Mouse (Mus musculus) hindbrain, embryonic 12.5 days (tissue): ENCODE data around the gene Actg1. TPM values are rescaled to one million over a fixed set of nuclear protein-coding genes. Genes with fewer than 3 reads are reported as not detected.
"Not testable (repeated sequence)": the region's sequence is repeated elsewhere in the genome, so short reads cannot be mapped to it uniquely, and the experiment has no call there.

ENCODE experiments used
- ATAC-seq: fragments of 200-750 bp; cut with Nextera tagmentation; 2 replicates; pipeline ENCODE4 v1.8.0; 2017; ENCODE audit warnings: moderate TSS enrichment; ENCODE audit not compliant: low FRiP score
- H3K27ac ChIP-seq: fragments of 300-500 bp; sonication (generic); 2 replicates; pipeline ENCODE4 v1.5.1; 2016; ENCODE audit warnings: mild to moderate bottlenecking
- H3K27me3 ChIP-seq: fragments of 300-500 bp; sonication (generic); 2 replicates; pipeline ENCODE4 v1.6.1; 2016; ENCODE audit warnings: mild to moderate bottlenecking
- H3K36me3 ChIP-seq: fragments of 300-500 bp; sonication (generic); 2 replicates; pipeline ENCODE4 v1.6.1; 2016; ENCODE audit warnings: mild to moderate bottlenecking
- H3K4me1 ChIP-seq: fragments of 300-500 bp; sonication (generic); 2 replicates; pipeline ENCODE4 v1.6.1; 2016
- H3K4me2 ChIP-seq: fragments of 300-500 bp; sonication (generic); replicated peaks from 2 replicates; pipeline ENCODE4 v1.6.1; 2016; ENCODE audit warnings: mild to moderate bottlenecking
- H3K4me3 ChIP-seq: fragments of 300-500 bp; sonication (generic); 2 replicates; pipeline ENCODE4 v1.5.1; 2016; ENCODE audit warnings: mild to moderate bottlenecking
- H3K9ac ChIP-seq: fragments of 300-500 bp; sonication (generic); 2 replicates; pipeline ENCODE4 v1.6.1; 2016; ENCODE audit warnings: mild to moderate bottlenecking, moderate library complexity
- H3K9me3 ChIP-seq: fragments of 300-500 bp; sonication (generic); replicated peaks from 2 replicates; pipeline ENCODE4 v1.6.1; 2016; ENCODE audit warnings: mild to moderate bottlenecking
- WGBS: fragments of 180-500 bp; shearing (Covaris S2); methylation state at CpG from one replicate; pipeline ENCODE4 v1.1.7; 2016; 5-methylcytosine and 5-hydroxymethylcytosine counted together
- polyA plus RNA-seq: library from polyadenylated mRNA; unstranded; fragments of >200 nt; fragmentation: Nextera tagmentation; extraction: Ambion mirVana; gene quantifications from 2 replicates; pipeline ENCODE4 v1.2.1, GENCODE M21; 2016

Gene Actg1
- polyA plus RNA-seq, 1 experiment from 2014 or later = 3,608 TPM

DNA sequence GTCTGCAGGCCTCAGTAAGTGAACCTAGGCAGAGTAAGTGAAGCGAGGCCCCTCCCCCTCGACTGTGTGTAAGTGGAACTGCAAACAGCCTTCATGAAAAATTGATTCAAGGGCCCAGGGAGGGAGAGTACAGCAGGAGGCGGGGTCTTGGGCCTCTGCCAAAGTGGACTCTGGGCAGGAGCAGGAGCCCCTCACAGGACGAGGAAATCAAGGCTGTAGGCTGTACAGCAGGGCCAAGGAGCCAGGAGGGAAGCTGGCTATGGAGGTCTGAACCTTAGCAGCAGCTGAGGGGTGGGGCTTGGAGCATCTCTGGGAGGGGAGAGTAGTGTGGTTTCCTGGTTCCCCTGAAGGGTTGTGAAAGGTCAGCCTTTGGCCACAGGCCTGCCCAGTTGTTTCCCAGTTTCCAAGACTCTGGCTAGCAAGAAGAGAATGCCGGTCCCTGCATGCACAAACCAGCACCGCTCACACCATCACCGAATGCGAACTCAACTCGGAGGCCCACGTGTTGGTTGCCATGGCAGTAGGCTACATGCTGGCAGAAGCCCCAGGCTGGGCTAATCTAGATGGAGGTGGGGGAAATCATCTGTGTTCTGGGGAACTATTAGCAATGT is 9.6 kb upstream of the Actg1 start:
- H3K36me3 ChIP-seq = no peaks in the 10 kb centered on the region
- peak; percentile 74 for ATAC-seq
- H3K9ac ChIP-seq = 0 out of 2 replicates have a peak overlapping the region, but pooled peaks have one; percentile 28
- no peaks in the 10 kb centered on the region for H3K9me3 ChIP-seq
- H3K4me3 ChIP-seq = no peak overlapping the region
- no peaks in the 10 kb centered on the region for H3K27me3 ChIP-seq
- peak overlapping the region; percentile 89 for H3K27ac ChIP-seq
- peaks cover 61% of the 10 kb centered on the region for H3K4me1 ChIP-seq
- peak overlapping the region; percentile 35 for H3K4me2 ChIP-seq
- WGBS = 8% methylated on average over 10 of the region's 10 CpGs

- Histone ChIP-seq H3K4me3 (no peak overlapping the region), H3K9ac (no peak overlapping the region), H3K4me1 (peaks cover 66% of the 10 kb centered on the region), H3K9me3 (no peaks in the 10 kb centered on the region), H3K27me3 (no peaks in the 10 kb centered on the region), H3K27ac (no peak overlapping the region), H3K36me3 (no peaks in the 10 kb centered on the region), H3K4me2 (no peak overlapping the region)
- WGBS = 91% methylated on average over 4 of the region's 4 CpGs
- ATAC-seq = no peak
These were observed 8.6 kb upstream of the Actg1 start for GRCm38 (mm10) chr11:120356900-120357299.

- H3K27ac ChIP-seq = no peak overlapping the region
- H3K4me1 ChIP-seq = peaks cover 68% of the 10 kb centered on the region
- no peaks in the 10 kb centered on the region for H3K36me3 ChIP-seq
- no peaks in the 10 kb centered on the region for H3K27me3 ChIP-seq
- no peak overlapping the region for H3K9ac ChIP-seq
- ATAC-seq = no peak
- H3K4me2 ChIP-seq = no peak overlapping the region
- WGBS = 84% methylated on average over 15 of the region's 15 CpGs
- H3K4me3 ChIP-seq = no peak overlapping the region
- H3K9me3 ChIP-seq = no peaks in the 10 kb centered on the region
These were observed 8.0 kb upstream of the Actg1 start for GRCm38 (mm10) chr11:120356319-120356840.

DNA sequence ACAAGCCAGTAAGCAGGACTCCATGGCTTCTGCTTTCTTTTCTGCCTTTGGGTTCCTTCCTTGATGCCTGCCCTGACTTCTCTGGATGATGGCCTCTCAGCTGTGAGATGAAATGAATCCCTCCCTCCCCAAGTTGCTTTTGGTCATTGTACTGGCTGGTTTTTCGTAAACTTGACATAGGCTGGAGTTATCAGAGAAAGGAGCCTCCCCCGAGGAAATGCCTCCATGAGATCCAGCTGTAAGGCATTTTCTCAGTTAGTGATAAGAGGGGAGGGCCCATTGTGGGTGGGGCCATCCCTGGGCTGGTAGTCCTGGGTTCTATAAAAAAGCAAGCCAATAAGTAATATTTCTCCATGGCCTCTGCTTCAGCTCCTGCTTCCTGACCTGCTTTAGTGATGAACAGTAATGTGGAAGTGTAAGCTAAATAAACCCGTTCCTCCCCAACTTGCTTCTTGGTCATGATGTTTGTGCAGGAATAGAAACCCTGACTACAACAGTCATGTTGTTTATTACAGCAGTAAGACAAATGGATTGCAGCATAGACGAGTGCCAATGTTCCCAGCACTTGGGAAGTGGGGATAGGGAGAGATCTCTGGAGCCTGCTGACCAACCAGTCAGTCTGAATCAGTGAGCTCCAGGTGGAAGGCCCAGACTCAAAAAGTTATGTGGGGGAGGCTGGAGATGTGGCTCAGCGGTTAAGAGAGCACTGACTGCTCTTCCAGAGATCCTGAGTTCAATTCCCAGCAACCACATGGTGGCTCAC is 7.1 kb upstream of the Actg1 start:
- Histone ChIP-seq H3K4me3 (no peak overlapping the region), H3K27ac (no peak overlapping the region), H3K36me3 (no peaks in the 10 kb centered on the region), H3K4me2 (no peak overlapping the region), H3K9ac (no peak overlapping the region), H3K9me3 (no peaks in the 10 kb centered on the region), H3K4me1 (peaks cover 68% of the 10 kb centered on the region), H3K27me3 (no peaks in the 10 kb centered on the region)
- ATAC-seq = no peak
- WGBS = 81% methylated on average over 5 of the region's 5 CpGs

DNA sequence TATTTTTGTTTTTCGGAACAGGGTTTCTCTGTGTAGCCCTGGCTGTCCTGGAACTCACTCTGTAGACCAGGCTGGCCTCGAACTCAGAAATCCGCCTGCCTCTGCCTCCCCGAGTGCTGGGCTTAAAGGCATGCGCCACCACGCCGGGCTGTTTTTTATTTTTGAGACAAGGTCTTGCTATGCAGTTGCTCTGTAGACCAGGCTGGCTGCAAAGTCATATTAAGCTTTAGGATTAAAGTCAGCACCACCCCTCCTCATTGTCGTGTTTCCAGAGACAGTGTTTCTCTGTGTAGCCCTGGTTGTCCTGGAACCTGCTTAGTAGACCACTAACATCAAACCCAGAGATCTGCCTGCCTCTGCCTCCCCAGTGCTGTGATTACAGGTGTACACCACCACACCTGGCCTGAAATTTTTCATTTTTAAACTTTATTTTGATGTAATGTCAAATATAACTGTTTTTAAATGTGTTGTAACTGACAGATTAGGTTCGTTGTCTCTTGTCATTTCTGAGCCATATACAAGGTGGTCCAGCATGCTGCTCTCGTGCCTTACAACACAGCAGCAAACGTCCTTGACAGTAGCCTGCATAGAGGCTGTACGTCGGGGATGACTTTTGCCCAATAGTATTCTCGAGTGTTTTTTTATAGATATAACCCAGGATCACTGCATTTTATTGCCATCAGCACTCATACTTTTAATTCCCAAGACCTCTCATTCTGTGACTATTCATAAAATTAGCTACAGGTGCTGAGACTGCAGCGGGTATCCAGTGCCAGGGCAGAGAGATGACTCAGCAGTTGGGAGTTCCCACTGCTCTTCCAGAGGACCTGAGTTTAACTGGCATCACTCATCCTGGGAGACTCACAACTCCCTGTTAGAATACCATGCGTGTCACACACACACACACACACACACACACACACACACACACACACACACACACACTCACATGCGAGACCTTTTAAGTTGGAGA is 6.2 kb upstream of the Actg1 start:
- H3K4me3 ChIP-seq = no peak overlapping the region
- H3K9me3 ChIP-seq = no peaks in the 10 kb centered on the region
- H3K4me2 ChIP-seq = no peak overlapping the region
- H3K4me1 ChIP-seq = peaks cover 66% of the 10 kb centered on the region
- no peak overlapping the region for H3K27ac ChIP-seq
- ATAC-seq = no peak
- 91% methylated on average over 17 of the region's 17 CpGs for WGBS
- no peak overlapping the region for H3K9ac ChIP-seq
- no peaks in the 10 kb centered on the region for H3K27me3 ChIP-seq
- H3K36me3 ChIP-seq = no peaks in the 10 kb centered on the region

GRCm38 (mm10) chr11:120353500-120354303 is 5.4 kb upstream of the Actg1 start:
- WGBS = 24% methylated on average over 26 of the region's 26 CpGs
- ATAC-seq = no peak
- peak overlapping the region; percentile 100 for H3K27ac ChIP-seq
- H3K4me1 ChIP-seq = peaks cover 64% of the 10 kb centered on the region
- no peak overlapping the region for H3K4me3 ChIP-seq
- no peaks in the 10 kb centered on the region for H3K36me3 ChIP-seq
- no peak overlapping the region for H3K9ac ChIP-seq
- H3K4me2 ChIP-seq = peak overlapping the region; percentile 2; the same call in 1 of the 2 replicates
- no peaks in the 10 kb centered on the region for H3K9me3 ChIP-seq
- no peaks in the 10 kb centered on the region for H3K27me3 ChIP-seq

DNA sequence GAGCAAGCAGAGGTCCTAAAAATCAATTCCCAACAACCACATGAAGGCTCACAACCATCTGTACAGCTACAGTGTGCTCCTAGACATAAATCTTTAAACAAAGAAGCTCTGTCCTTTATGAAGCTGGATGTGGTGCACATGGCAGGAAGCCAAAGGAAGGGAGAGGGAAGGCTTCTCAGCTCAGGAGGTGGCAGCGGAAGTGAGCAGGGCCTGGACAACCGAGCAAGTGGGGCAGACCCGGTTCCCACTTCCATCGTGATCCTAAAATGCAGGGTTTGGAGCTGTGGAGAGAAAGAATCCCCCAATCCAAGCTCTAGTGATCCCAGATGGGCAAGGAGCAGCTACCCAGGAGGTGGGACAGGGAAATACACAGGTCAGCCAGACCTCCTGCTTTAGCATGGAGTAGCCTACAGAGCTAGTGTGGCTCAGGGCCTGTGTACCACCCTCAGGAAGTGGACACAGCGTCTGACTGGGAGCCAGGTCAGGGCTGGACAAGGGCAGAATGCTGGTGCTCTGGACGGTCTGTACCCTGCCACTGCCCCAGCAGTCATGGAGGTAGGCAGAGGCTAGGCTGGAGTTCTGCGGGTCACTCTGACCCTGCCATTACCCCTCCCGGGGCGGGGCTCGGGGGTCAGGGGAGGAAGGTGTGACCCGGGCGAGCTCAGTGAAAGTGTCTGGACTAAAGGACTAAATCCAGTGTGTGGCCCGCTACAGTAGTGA is 4.4 kb upstream of the Actg1 start:
- H3K27ac ChIP-seq = peak overlapping the region; percentile 100
- no peaks in the 10 kb centered on the region for H3K27me3 ChIP-seq
- no peaks in the 10 kb centered on the region for H3K36me3 ChIP-seq
- 59% methylated on average over 13 of the region's 13 CpGs for WGBS
- no peaks in the 10 kb centered on the region for H3K9me3 ChIP-seq
- ATAC-seq = no peak
- no peak overlapping the region for H3K4me3 ChIP-seq
- H3K4me1 ChIP-seq = peaks cover 54% of the 10 kb centered on the region
- H3K4me2 ChIP-seq = no peak overlapping the region
- H3K9ac ChIP-seq = peak overlapping the region; percentile 50

GRCm38 (mm10) chr11:120352093-120352350 is 3.7 kb upstream of the Actg1 start:
- 86% methylated on average over 5 of the region's 5 CpGs for WGBS
- not testable (repeated sequence) for H3K9me3 ChIP-seq, H3K36me3 ChIP-seq, H3K27me3 ChIP-seq, H3K9ac ChIP-seq, H3K4me2 ChIP-seq, ATAC-seq, H3K4me3 ChIP-seq
- Histone ChIP-seq H3K4me1 (peaks cover 48% of the 10 kb centered on the region), H3K27ac (peak overlapping the region; percentile 100)

GRCm38 (mm10) chr11:120351250-120352092 is 3.1 kb upstream of the Actg1 start:
- Histone ChIP-seq H3K36me3 (peaks cover 6% of the 10 kb centered on the region), H3K27ac (peak overlapping the region; percentile 100), H3K27me3 (no peaks in the 10 kb centered on the region), H3K4me1 (peaks cover 48% of the 10 kb centered on the region), H3K9ac (no peak overlapping the region), H3K4me3 (no peak overlapping the region), H3K9me3 (no peaks in the 10 kb centered on the region), H3K4me2 (no peak overlapping the region)
- no peak for ATAC-seq
- 85% methylated on average over 10 of the region's 10 CpGs for WGBS

GRCm38 (mm10) chr11:120350711-120351110 is 2.4 kb upstream of the Actg1 start:
- peak overlapping the region; percentile 100 for H3K9ac ChIP-seq
- peaks cover 8% of the 10 kb centered on the region for H3K36me3 ChIP-seq
- H3K27me3 ChIP-seq = no peaks in the 10 kb centered on the region
- peak overlapping the region; percentile 100 for H3K27ac ChIP-seq
- WGBS = 22% methylated on average over 11 of the region's 11 CpGs
- peaks cover 50% of the 10 kb centered on the region for H3K4me1 ChIP-seq
- H3K9me3 ChIP-seq = no peaks in the 10 kb centered on the region
- ATAC-seq = no peak
- peak overlapping the region; percentile 100 for H3K4me3 ChIP-seq
- H3K4me2 ChIP-seq = peak overlapping the region; percentile 92
